Mouse (Mus musculus) kidney, adult 11 months (tissue): ENCODE data around the gene Acsf3.

Experiments
- DNase-seq: peaks from one replicate; pipeline ENCODE4 v3.0.0; 2022

Acsf3 gene

GRCm38 (mm10) chr8:122852546-122852905 lies 77.2 kb downstream of the Acsf3 start:
- no peak for DNase-seq

GRCm38 (mm10) chr8:122853340-122853771 lies 78.1 kb downstream of the Acsf3 start:
- no peak for DNase-seq

- no peak for DNase-seq
Observed at GRCm38 (mm10) chr8:122854388-122854787, 79.1 kb downstream of the Acsf3 start.

GRCm38 (mm10) chr8:122855123-122855522 lies 79.8 kb downstream of the Acsf3 start:
- no peak for DNase-seq

GRCm38 (mm10) chr8:122856288-122856687 lies 81.0 kb downstream of the Acsf3 start:
- DNase-seq: no peak

GRCm38 (mm10) chr8:122859843-122860242 lies 84.6 kb downstream of the Acsf3 start:
- DNase-seq: no peak

GRCm38 (mm10) chr8:122864719-122865129 lies 89.4 kb downstream of the Acsf3 start:
- DNase-seq: no peak

GRCm38 (mm10) chr8:122865441-122865840 lies 90.2 kb downstream of the Acsf3 start:
- DNase-seq: no peak

GRCm38 (mm10) chr8:122866231-122866630 lies 90.9 kb downstream of the Acsf3 start:
- DNase-seq: no peak
